Mouse (Mus musculus) lung, adult 2 months (tissue): ENCODE data around the gene Frrs1l.

ENCODE experiments used
- CTCF ChIP-seq: fragments of 200-500 bp; IDR thresholded peaks from 2 replicates; pipeline ENCODE4 v1.5.1; 2011; ENCODE audit warnings: mild to moderate bottlenecking, low read length, control low read depth; ENCODE audit not compliant: insufficient read depth
- POLR2A ChIP-seq: fragments of 200-500 bp; IDR thresholded peaks from 2 replicates; pipeline ENCODE4 v1.6.1; 2011; ENCODE audit warnings: low read depth, mild to moderate bottlenecking, control low read depth, low read length, borderline replicate concordance; ENCODE audit errors: extremely low read depth

GRCm38 (mm10) chr4:56961320-56961925 is 28.8 kb downstream of the Frrs1l start:
- TF ChIP-seq POLR2A (no peak), CTCF (no peak)
